Mouse (Mus musculus) bone marrow, adult 2 months (tissue): ENCODE results near the gene Lamb2.

ENCODE experiments used
- CTCF ChIP-seq: fragments of 200-500 bp; IDR thresholded peaks from 2 replicates; pipeline ENCODE4 v1.5.1; 2011; ENCODE audit warnings: low read length, control low read depth; ENCODE audit not compliant: control insufficient read depth, insufficient read depth
- POLR2A ChIP-seq: fragments of 200-500 bp; IDR thresholded peaks from 2 replicates; pipeline ENCODE4 v1.6.1; 2011; ENCODE audit warnings: low read depth, mild to moderate bottlenecking, control low read depth, low read length, borderline replicate concordance; ENCODE audit not compliant: control insufficient read depth

GRCm38 (mm10) chr9:108507619-108508434 lies 28.3 kb downstream of the Lamb2 start, which contains the start of gene Qars:
- TF ChIP-seq POLR2A (peak; percentile 26; the same call in 1 of the 2 replicates), CTCF (no peak)
